Mouse (Mus musculus) MEL (cell line): ENCODE measurements around the gene Krt88. TPM values are rescaled to one million over a fixed set of nuclear protein-coding genes. Genes with fewer than 3 reads are reported as not detected.

Source experiments
- DNase-seq: peaks from one replicate; pipeline ENCODE4 v3.0.0; 2011; ENCODE audit warnings: low read depth, low spot score
- H3K27ac ChIP-seq: 2 replicates; pipeline ENCODE4 v1.5.1; 2012; ENCODE audit warnings: low read depth, mild to moderate bottlenecking, control low read depth, low read length, moderate library complexity; ENCODE audit not compliant: control insufficient read depth
- H3K27me3 ChIP-seq, 2 experiments: fragments of 150-350 bp in 1 of 2; sonication (generic) in 1 of 2; 2 replicates each; pipeline ENCODE4 v1.6.1; 2012; ENCODE audit warnings: low read length in 2 of 2, mild to moderate bottlenecking in 2 of 2, improper control_type of control experiment in 1 of 2, moderate library complexity in 1 of 2; ENCODE audit not compliant: insufficient read depth in 2 of 2, control insufficient read depth in 1 of 2
- H3K36me3 ChIP-seq, 2 experiments: 2 replicates each; pipeline ENCODE4 v1.6.1; 2012 to 2014; ENCODE audit warnings: low read length in 2 of 2, improper control_type of control experiment in 1 of 2, inconsistent platforms in 1 of 2, mild to moderate bottlenecking in 1 of 2; ENCODE audit not compliant: insufficient read depth in 2 of 2, control insufficient read depth in 1 of 2
- H3K4me1 ChIP-seq, 2 experiments: fragments of 150-350 bp in 1 of 2; sonication (generic) in 1 of 2; 2 replicates each; pipeline ENCODE4 v1.6.1; 2012; ENCODE audit warnings: low read length in 2 of 2, improper control_type of control experiment in 1 of 2, mild to moderate bottlenecking in 1 of 2; ENCODE audit not compliant: insufficient read depth in 2 of 2, control insufficient read depth in 1 of 2
- H3K4me3 ChIP-seq, 2 experiments: fragments of 150-350 bp in 1 of 2; sonication (generic) in 1 of 2; 2 replicates each; pipeline ENCODE4 v1.5.1; 2012; ENCODE audit warnings: low read depth in 2 of 2, low read length in 2 of 2, mild to moderate bottlenecking in 2 of 2, moderate library complexity in 2 of 2, control low read depth in 1 of 2, improper control_type of control experiment in 1 of 2; ENCODE audit not compliant: control insufficient read depth in 1 of 2, insufficient read depth in 1 of 2
- H3K79me2 ChIP-seq: 2 replicates; pipeline ENCODE4 v1.6.1; 2012; ENCODE audit warnings: mild to moderate bottlenecking, low read length, moderate library complexity; ENCODE audit not compliant: control insufficient read depth, poor library complexity, insufficient read depth
- H3K9ac ChIP-seq: 2 replicates; pipeline ENCODE4 v1.6.1; 2012; ENCODE audit warnings: low read depth, mild to moderate bottlenecking, control low read depth, low read length, moderate library complexity; ENCODE audit not compliant: control insufficient read depth, poor library complexity, severe bottlenecking
- H3K9me3 ChIP-seq: fragments of 150-350 bp; sonication (generic); replicated peaks from 2 replicates; pipeline ENCODE4 v1.6.1; 2012; ENCODE audit warnings: mild to moderate bottlenecking, low read length, improper control_type of control experiment, moderate library complexity; ENCODE audit not compliant: insufficient read depth
- BHLHE40 ChIP-seq: IDR thresholded peaks from 2 replicates; pipeline ENCODE4 v1.6.1; 2012; ENCODE audit warnings: low read depth, mild to moderate bottlenecking, inconsistent platforms, low read length, improper control_type of control experiment, borderline replicate concordance
- CHD1 ChIP-seq: IDR thresholded peaks from 2 replicates; pipeline ENCODE4 v1.6.1; 2012; ENCODE audit warnings: low read depth, mild to moderate bottlenecking, inconsistent platforms, low read length, improper control_type of control experiment
- CTCF ChIP-seq, 3 experiments: IDR thresholded peaks in 2 of 3; conservative IDR thresholded peaks in 1 of 3; 2 replicates each; pipeline ENCODE4 v1.5.1; 2011 to 2012; ENCODE audit warnings: low read length in 3 of 3, low read depth in 2 of 3, mild to moderate bottlenecking in 2 of 3, improper control_type of control experiment in 1 of 3, inconsistent platforms in 1 of 3, mixed read lengths in 1 of 3, moderate library complexity in 1 of 3; ENCODE audit not compliant: control insufficient read depth in 1 of 3, insufficient read depth in 1 of 3, poor library complexity in 1 of 3, severe bottlenecking in 1 of 3
- E2F4 ChIP-seq: IDR thresholded peaks from 2 replicates; pipeline ENCODE4 v1.6.1; 2011; ENCODE audit warnings: low read depth, low read length, improper control_type of control experiment, borderline replicate concordance
- EP300 ChIP-seq, 2 experiments: IDR thresholded peaks; 2 replicates each; pipeline ENCODE4 v1.6.1; 2011; ENCODE audit warnings: improper control_type of control experiment in 2 of 2, low read length in 2 of 2, low read depth in 1 of 2, mild to moderate bottlenecking in 1 of 2
- GATA1 ChIP-seq: IDR thresholded peaks from 2 replicates; pipeline ENCODE4 v1.6.1; 2011; ENCODE audit warnings: low read depth, low read length, improper control_type of control experiment
- HCFC1 ChIP-seq: IDR thresholded peaks from 2 replicates; pipeline ENCODE4 v1.6.1; 2012; ENCODE audit warnings: low read depth, mild to moderate bottlenecking, inconsistent platforms, low read length, improper control_type of control experiment, moderate library complexity
- JUND ChIP-seq: IDR thresholded peaks from 2 replicates; pipeline ENCODE4 v1.6.1; 2011; ENCODE audit warnings: low read depth, mild to moderate bottlenecking, improper control_type of control experiment, low read length
- MAZ ChIP-seq: IDR thresholded peaks from 2 replicates; pipeline ENCODE4 v1.6.1; 2012; ENCODE audit warnings: low read depth, mild to moderate bottlenecking, inconsistent platforms, low read length, improper control_type of control experiment
- MEF2A ChIP-seq: IDR thresholded peaks from 2 replicates; pipeline ENCODE4 v1.6.1; 2014; ENCODE audit warnings: low read depth, mild to moderate bottlenecking, inconsistent platforms, low read length, improper control_type of control experiment; ENCODE audit not compliant: poor library complexity, insufficient replicate concordance, severe bottlenecking; ENCODE audit errors: extremely low read depth
- MYC ChIP-seq: IDR thresholded peaks from 2 replicates; pipeline ENCODE4 v1.6.1; 2011; ENCODE audit warnings: low read depth, mild to moderate bottlenecking, low read length, improper control_type of control experiment, moderate library complexity
- NELFE ChIP-seq: IDR thresholded peaks from 2 replicates; pipeline ENCODE4 v1.6.1; 2011; ENCODE audit warnings: low read depth, low read length, improper control_type of control experiment
- NRF1 ChIP-seq: IDR thresholded peaks from 2 replicates; pipeline ENCODE4 v1.6.1; 2014; ENCODE audit warnings: low read depth, mild to moderate bottlenecking, inconsistent platforms, low read length, improper control_type of control experiment, moderate library complexity; ENCODE audit not compliant: poor library complexity, insufficient read depth, severe bottlenecking
- POLR2A ChIP-seq, 2 experiments: IDR thresholded peaks; 2 replicates each; pipeline ENCODE4 v1.6.1; 2011 to 2012; ENCODE audit warnings: low read length in 2 of 2, mild to moderate bottlenecking in 2 of 2, control low read depth in 1 of 2, improper control_type of control experiment in 1 of 2, low read depth in 1 of 2, moderate library complexity in 1 of 2; ENCODE audit not compliant: control insufficient read depth in 1 of 2, insufficient read depth in 1 of 2, poor library complexity in 1 of 2
- POLR2AphosphoS2 ChIP-seq: IDR thresholded peaks from 2 replicates; pipeline ENCODE4 v1.6.1; 2011; ENCODE audit warnings: low read length, improper control_type of control experiment
- RCOR1 ChIP-seq: IDR thresholded peaks from 2 replicates; pipeline ENCODE4 v1.6.1; 2012; ENCODE audit warnings: low read depth, mild to moderate bottlenecking, inconsistent platforms, low read length, improper control_type of control experiment
- TAL1 ChIP-seq: IDR thresholded peaks from 2 replicates; pipeline ENCODE4 v1.6.1; 2012; ENCODE audit warnings: mild to moderate bottlenecking, inconsistent platforms, low read length, moderate library complexity, mixed read lengths
- TBP ChIP-seq: IDR thresholded peaks from 2 replicates; pipeline ENCODE4 v1.8.0; 2011; ENCODE audit warnings: low read depth, low read length, improper control_type of control experiment
- TCF12 ChIP-seq: IDR thresholded peaks from 2 replicates; pipeline ENCODE4 v1.6.1; 2014; ENCODE audit warnings: low read depth, mild to moderate bottlenecking, inconsistent platforms, low read length, improper control_type of control experiment, moderate library complexity
- UBTF ChIP-seq: IDR thresholded peaks from 2 replicates; pipeline ENCODE4 v1.6.1; 2012; ENCODE audit warnings: low read depth, mild to moderate bottlenecking, inconsistent platforms, low read length, improper control_type of control experiment, moderate library complexity, borderline replicate concordance; ENCODE audit not compliant: insufficient read depth
- ZC3H11A ChIP-seq: IDR thresholded peaks from 2 replicates; pipeline ENCODE4 v1.6.1; 2012; ENCODE audit warnings: low read depth, mild to moderate bottlenecking, inconsistent platforms, low read length, improper control_type of control experiment
- ZKSCAN1 ChIP-seq: IDR thresholded peaks from 2 replicates; pipeline ENCODE4 v1.6.1; 2012; ENCODE audit warnings: low read depth, mild to moderate bottlenecking, inconsistent platforms, low read length, improper control_type of control experiment, moderate library complexity
- ZMIZ1 ChIP-seq: IDR thresholded peaks from 2 replicates; pipeline ENCODE4 v1.6.1; 2012; ENCODE audit warnings: low read depth, mild to moderate bottlenecking, inconsistent platforms, low read length, improper control_type of control experiment, moderate library complexity
- ZNF384 ChIP-seq: IDR thresholded peaks from 2 replicates; pipeline ENCODE4 v1.6.1; 2012; ENCODE audit warnings: low read depth, mild to moderate bottlenecking, inconsistent platforms, low read length, improper control_type of control experiment
- polyA plus RNA-seq, 2 experiments: library from polyadenylated mRNA; stranded (reverse) in 1 of 2; unstranded in 1 of 2; fragments of >175 nt in 1 of 2; fragments of >200 nt in 1 of 2; gene quantifications; 2 replicates each; pipeline versions ENCODE4 v1.2.1 to v1.2.4; 2012; ENCODE audit warnings: low replicate concordance in 2 of 2, low read depth in 1 of 2; ENCODE audit not compliant: insufficient read length in 2 of 2, insufficient read depth in 1 of 2, missing spikeins in 1 of 2
- total RNA-seq: library from RNA; depleted of rRNA; stranded (reverse); fragments of 300-350 nt; gene quantifications from 2 replicates; pipeline ENCODE4 v1.2.3, GENCODE M21; 2012

The Krt88 gene
- total and polyA plus RNA-seq, 3 experiments = not detected

DNA sequence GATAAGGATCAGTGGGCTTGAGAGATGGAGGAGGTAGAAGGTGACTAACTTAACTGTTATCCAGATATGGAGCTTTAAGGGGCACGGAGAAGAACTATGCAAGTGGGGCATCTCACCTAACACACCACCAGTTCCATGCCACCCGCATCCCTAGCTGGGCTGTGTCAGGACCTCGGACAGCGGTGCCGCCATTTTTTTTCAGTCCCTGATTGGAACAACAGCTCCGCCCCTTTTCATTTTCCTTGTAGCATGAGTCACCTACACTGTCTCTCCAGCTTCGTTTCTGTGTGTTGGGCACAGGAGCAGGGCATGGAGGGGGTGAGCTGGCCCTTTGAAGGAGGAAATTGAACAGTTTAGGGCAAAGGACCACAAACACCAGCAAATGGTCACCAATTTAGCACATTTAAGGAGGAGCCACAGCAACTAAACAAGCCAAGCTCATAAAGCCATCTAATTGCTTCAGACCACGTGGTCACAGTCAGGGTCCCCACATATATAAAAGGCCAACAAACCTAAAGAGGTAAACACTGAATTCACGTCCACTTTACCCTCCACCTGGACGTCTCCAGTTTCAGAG is 25.5 kb downstream of the Krt88 start, which contains the start of gene Krt86:
Gene Krt86, plus strand, starts transcription at position 527 of the 577 bp plus-strand sequence.
- TF ChIP-seq ZNF384 (peak; percentile 65), CTCF (IDR thresholded peaks at IDR 0.05 in 2 of 3, conservative IDR thresholded peaks at IDR 0.05 in 1 of 3; ENCODE audit: control insufficient read depth in 1 of 3, insufficient read depth in 1 of 3, low read depth in 2 of 3, low read length in 3 of 3, poor library complexity in 1 of 3, severe bottlenecking in 1 of 3) (no peak)
- TF ChIP-seq, all 39 proteins: peak for 1
- DNase-seq = peak; percentile 55

DNA sequence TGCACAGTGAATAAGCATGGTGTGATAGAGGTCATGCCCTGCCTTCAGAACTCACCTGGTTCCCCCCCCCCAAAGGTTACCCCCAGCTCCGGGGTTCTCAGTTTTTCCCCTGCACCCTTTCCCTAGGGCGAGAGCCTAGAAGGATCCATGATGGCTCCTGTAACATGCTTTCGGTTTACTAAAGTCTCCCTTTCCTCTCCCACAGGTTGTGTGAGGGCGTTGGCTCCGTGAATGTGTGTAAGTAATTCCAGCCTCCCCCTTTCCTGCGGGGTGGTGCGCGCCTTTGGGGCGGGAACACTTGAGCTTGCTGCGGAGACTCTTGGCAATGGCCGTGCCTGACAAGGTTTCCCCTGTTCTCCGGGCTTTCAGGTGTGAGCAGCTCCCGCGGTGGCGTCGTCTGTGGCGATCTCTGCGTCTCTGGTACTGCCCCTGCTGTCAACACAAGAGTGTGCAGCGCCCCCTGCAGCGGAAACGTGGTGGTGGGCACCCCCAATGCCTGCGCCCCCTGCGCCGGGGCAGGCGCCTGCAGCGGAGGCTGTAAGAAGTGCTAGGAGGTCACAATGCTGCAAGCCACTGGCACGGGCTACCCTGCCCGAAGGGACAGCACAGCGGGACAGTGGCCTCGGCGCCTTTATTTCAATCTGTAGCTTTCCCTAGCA is 31.6 kb downstream of the Krt88 start:
- Histone ChIP-seq H3K9me3 (no peaks in the 10 kb centered on the region), H3K4me3 (no peak overlapping the region), H3K79me2 (no peaks in the 10 kb centered on the region), H3K27ac (no peak overlapping the region), H3K36me3 (no peaks in the 10 kb centered on the region), H3K9ac (no peak overlapping the region), H3K4me1 (no peaks in the 10 kb centered on the region)
- DNase-seq = no peak
- TF ChIP-seq GATA1 (no peak), MAZ (no peak), ZC3H11A (no peak), ZKSCAN1 (no peak), TAL1 (no peak), ZMIZ1 (no peak), CHD1 (no peak), EP300 (IDR thresholded peaks at IDR 0.05; ENCODE audit: low read depth in 1 of 2, low read length in 2 of 2) (no peak), MEF2A (no peak), POLR2A (IDR thresholded peaks at IDR 0.05; ENCODE audit: control insufficient read depth in 1 of 2, insufficient read depth in 1 of 2, low read depth in 1 of 2, low read length in 2 of 2, poor library complexity in 1 of 2) (no peak), HCFC1 (no peak)
- TF ChIP-seq, all 39 proteins: peak for 0
- H3K27me3 ChIP-seq = no peaks in the 10 kb centered on the region

More for the DNA sequence above, 25.5 kb downstream of the Krt88 start, which contains the start of gene Krt86:
- H3K27me3 ChIP-seq = no peaks in the 10 kb centered on the region
- no peak within 1 kb of the TSS for H3K9ac ChIP-seq
- no peaks in the 10 kb centered on the region for H3K36me3 ChIP-seq
- H3K27ac ChIP-seq = no peak within 1 kb of the TSS
- no peaks in the 10 kb centered on the region for H3K9me3 ChIP-seq
- H3K4me1 ChIP-seq = no peaks in the 10 kb centered on the region
- H3K4me3 ChIP-seq = no peak within 1 kb of the TSS
- no peaks in the 10 kb centered on the region for H3K79me2 ChIP-seq

DNA sequence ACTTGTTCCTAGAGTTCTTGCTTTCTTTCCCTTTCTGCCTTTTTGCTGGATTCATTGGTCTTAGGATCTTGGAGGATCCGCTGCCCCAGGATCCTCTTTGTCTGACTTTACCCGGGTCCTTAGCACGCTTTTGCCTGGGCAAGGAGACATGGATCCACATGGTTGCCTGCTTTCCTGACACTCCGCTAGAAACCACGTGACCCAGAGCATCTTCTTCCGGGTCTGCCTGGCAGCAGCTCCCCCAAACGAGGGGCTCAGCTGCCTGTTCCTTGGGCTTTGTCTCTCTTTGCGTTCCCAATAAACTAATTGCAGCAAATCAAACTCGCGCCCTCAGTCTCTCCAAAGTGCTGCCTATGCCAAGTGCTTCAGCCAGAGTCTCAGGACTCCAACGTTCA is 32.1 kb downstream of the Krt88 start:
- Histone ChIP-seq H3K79me2 (no peaks in the 10 kb centered on the region), H3K27ac (no peak overlapping the region), H3K4me1 (no peaks in the 10 kb centered on the region), H3K9ac (no peak overlapping the region), H3K4me3 (no peak overlapping the region), H3K36me3 (no peaks in the 10 kb centered on the region), H3K27me3 (no peaks in the 10 kb centered on the region), H3K9me3 (no peaks in the 10 kb centered on the region)
- DNase-seq = no peak
- TF ChIP-seq POLR2A (IDR thresholded peaks at IDR 0.05; ENCODE audit: control insufficient read depth in 1 of 2, insufficient read depth in 1 of 2, low read depth in 1 of 2, low read length in 2 of 2, poor library complexity in 1 of 2) (no peak), MYC (no peak), BHLHE40 (no peak), TBP (no peak), TAL1 (no peak), NELFE (no peak), TCF12 (no peak), RCOR1 (no peak), POLR2AphosphoS2 (no peak), JUND (no peak), NRF1 (no peak), ZKSCAN1 (no peak), UBTF (no peak), HCFC1 (no peak), MEF2A (no peak), E2F4 (no peak)
